In genomic region chr1:91636571-91636970, GRCm38 (mm10) we compare ENCODE assay signal across 23 mouse cellular contexts.
DNase-seq lines count a peak whose midpoint lies in the region; ATAC-seq and TF ChIP-seq lines count a peak whose summit lies in the region.
"Had no signal": no experiment of that assay in that cellular context is flagged by ENCODE, and none has a peak within 500 bp of the region (broad histone marks: within the 10 kb centered on the region; RNA-seq: fewer than 3 reads in every experiment).

No protein-coding gene starts in this region.

- H3K27me3 ChIP-seq in intestine, postnatal 0 days (replicated peaks; ENCODE audit: control insufficient read depth, insufficient read depth, low read length), result no peaks in the 10 kb centered on the region
- H3K27me3 ChIP-seq in hindbrain, embryonic 11.5 days (ENCODE audit: control insufficient read depth, insufficient read depth, low read length), result no peaks in the 10 kb centered on the region
- H3K27me3 ChIP-seq: embryonic facial prominence, embryonic 13.5 days; embryonic facial prominence, embryonic 15.5 days; forebrain, embryonic 12.5 days; Patski had no signal

- H3K4me1 ChIP-seq in intestine, postnatal 0 days (replicated peaks; ENCODE audit: control insufficient read depth, insufficient read depth, low read length), result no peaks in the 10 kb centered on the region
- no peaks in the 10 kb centered on the region for H3K4me1 ChIP-seq in hindbrain, embryonic 11.5 days (replicated peaks; ENCODE audit: control insufficient read depth, insufficient read depth, low read length)
- H3K4me1 ChIP-seq: forebrain, embryonic 12.5 days had no signal

- H3K4me2 ChIP-seq in intestine, postnatal 0 days (replicated peaks; ENCODE audit: low read depth), result no peak overlapping the region
- H3K4me2 ChIP-seq in hindbrain, embryonic 11.5 days (replicated peaks; ENCODE audit: low read depth, low read length), result no peak overlapping the region
- H3K4me2 ChIP-seq: embryonic facial prominence, embryonic 13.5 days; embryonic facial prominence, embryonic 15.5 days; forebrain, embryonic 12.5 days had no signal

- no peak for TF ChIP-seq CTCF in intestine, postnatal 0 days (IDR thresholded peaks at IDR 0.05; ENCODE audit: low read depth)

- no peak overlapping the region for H3K4me3 ChIP-seq in intestine, postnatal 0 days (ENCODE audit: low read depth, low read length)
- no peak overlapping the region for H3K4me3 ChIP-seq in hindbrain, embryonic 11.5 days (ENCODE audit: low read depth, low read length)
- H3K4me3 ChIP-seq: embryonic facial prominence, embryonic 13.5 days; embryonic facial prominence, embryonic 15.5 days; erythroblast, embryonic 14.5 days; forebrain, embryonic 10.5 days; forebrain, embryonic 12.5 days had no signal

- H3K9me3 ChIP-seq in intestine, postnatal 0 days (ENCODE audit: control insufficient read depth), result no peaks in the 10 kb centered on the region
- no peaks in the 10 kb centered on the region for H3K9me3 ChIP-seq in hindbrain, embryonic 11.5 days (ENCODE audit: control insufficient read depth, low read length)
- H3K9me3 ChIP-seq: embryonic facial prominence, embryonic 13.5 days; embryonic facial prominence, embryonic 15.5 days; forebrain, embryonic 10.5 days; forebrain, embryonic 12.5 days had no signal

- peak; percentile 74 for DNase-seq in heart, adult 11 months
- no peak for DNase-seq in heart, postnatal 4 days
- DNase-seq in R1 (ENCODE audit: low read depth, low spot score), result peak; percentile 12
- DNase-seq in hindbrain, embryonic 11.5 days (ENCODE audit: low spot score), result no peak
- DNase-seq: adrenal gland, adult 2 months; adrenal gland, postnatal 10 days; adrenal gland, postnatal 25 days; cerebellum, adult 11 months; cerebellum, adult 18-20 months; cerebellum, adult 8-10 months; cerebellum, adult 9-11 months; cerebellum, postnatal 14 days; cerebellum, postnatal 36 days; embryo, embryonic 11 days had no signal

- no peak for ATAC-seq in intestine, postnatal 0 days
- ATAC-seq in hindbrain, embryonic 11.5 days (ENCODE audit: low FRiP score), result no peak
- ATAC-seq: forebrain, embryonic 14.5 days; forebrain, embryonic 16.5 days; Patski had no signal

- WGBS in intestine, postnatal 0 days, result 91% methylated on average over 2 of the region's 2 CpGs
- 84% methylated on average over 2 of the region's 2 CpGs for WGBS in hindbrain, embryonic 11.5 days

- H3K27ac ChIP-seq in intestine, postnatal 0 days (ENCODE audit: low read depth, low read length), result no peak overlapping the region
- no peak overlapping the region for H3K27ac ChIP-seq in hindbrain, embryonic 11.5 days (ENCODE audit: low read depth, low read length)
- H3K27ac ChIP-seq: embryonic facial prominence, embryonic 13.5 days; embryonic facial prominence, embryonic 15.5 days; forebrain, embryonic 10.5 days; forebrain, embryonic 12.5 days had no signal

- no peaks in the 10 kb centered on the region for H3K36me3 ChIP-seq in intestine, postnatal 0 days (ENCODE audit: control insufficient read depth, insufficient read depth)
- H3K36me3 ChIP-seq in hindbrain, embryonic 11.5 days (ENCODE audit: control insufficient read depth, insufficient read depth, low read length), result no peaks in the 10 kb centered on the region
- H3K36me3 ChIP-seq: embryonic facial prominence, embryonic 13.5 days; embryonic facial prominence, embryonic 15.5 days; forebrain, embryonic 10.5 days; forebrain, embryonic 12.5 days had no signal

- no peak overlapping the region for H3K9ac ChIP-seq in intestine, postnatal 0 days (ENCODE audit: low read depth, low read length)
- no peak overlapping the region for H3K9ac ChIP-seq in hindbrain, embryonic 11.5 days (ENCODE audit: low read depth, low read length)
- H3K9ac ChIP-seq: embryonic facial prominence, embryonic 13.5 days; embryonic facial prominence, embryonic 15.5 days; forebrain, embryonic 12.5 days had no signal

Comparison
In these comparisons a context has a peak if more than half of its experiments do, and no peak if none do; other contexts are left out.
1. DNase-seq: peak in heart, adult 11 months (single experiment) and R1 (single experiment); none in heart, postnatal 4 days (single experiment) and hindbrain, embryonic 11.5 days (single experiment).